Mouse (Mus musculus) heart, embryonic 11.5 days (tissue): ENCODE results near the gene Glyat. TPM values are rescaled to one million over a fixed set of nuclear protein-coding genes. Genes with fewer than 3 reads are reported as not detected.

ENCODE experiments used
- ATAC-seq: fragments of 200-750 bp; cut with Nextera tagmentation; replicated peaks from 2 replicates; pipeline ENCODE4 v1.8.0; 2017; ENCODE audit warnings: moderate library complexity; ENCODE audit not compliant: insufficient number of reproducible peaks, low FRiP score, low TSS enrichment
- H3K27ac ChIP-seq: fragments of 300-500 bp; sonication (generic); 2 replicates; pipeline ENCODE4 v1.5.1; 2014; ENCODE audit warnings: mild to moderate bottlenecking, low read depth, low read length
- H3K27me3 ChIP-seq: fragments of 300-500 bp; sonication (generic); 2 replicates; pipeline ENCODE4 v1.6.1; 2014; ENCODE audit warnings: mild to moderate bottlenecking, low read length, mixed read lengths; ENCODE audit not compliant: control insufficient read depth, insufficient read depth
- H3K36me3 ChIP-seq: fragments of 300-500 bp; sonication (generic); 2 replicates; pipeline ENCODE4 v1.6.1; 2014; ENCODE audit warnings: mild to moderate bottlenecking, low read length, moderate library complexity, mixed read lengths; ENCODE audit not compliant: control insufficient read depth, insufficient read depth
- H3K4me1 ChIP-seq: fragments of 300-500 bp; sonication (generic); 2 replicates; pipeline ENCODE4 v1.6.1; 2014; ENCODE audit warnings: low read length; ENCODE audit not compliant: control insufficient read depth, insufficient read depth
- H3K4me2 ChIP-seq: fragments of 300-500 bp; sonication (generic); 2 replicates; pipeline ENCODE4 v1.6.1; 2014; ENCODE audit warnings: mild to moderate bottlenecking, moderate library complexity
- H3K4me3 ChIP-seq: fragments of 300-500 bp; sonication (generic); 2 replicates; pipeline ENCODE4 v1.5.1; 2014; ENCODE audit warnings: low read depth, low read length
- H3K9ac ChIP-seq: fragments of 300-500 bp; sonication (generic); 2 replicates; pipeline ENCODE4 v1.6.1; 2014; ENCODE audit warnings: mild to moderate bottlenecking, low read depth, low read length, moderate library complexity
- H3K9me3 ChIP-seq: fragments of 300-500 bp; sonication (generic); replicated peaks from 2 replicates; pipeline ENCODE4 v1.6.1; 2016; ENCODE audit warnings: low read length; ENCODE audit not compliant: control insufficient read depth
- WGBS: fragments of 180-500 bp; shearing (Covaris S2); extraction: QIAGEN DNeasy Blood & Tissue Kit; methylation state at CpG from one replicate; pipeline ENCODE4 v1.1.7; 2014; ENCODE audit not compliant: insufficient replicate concordance; 5-methylcytosine and 5-hydroxymethylcytosine counted together
- polyA plus RNA-seq: library from polyadenylated mRNA; unstranded; fragments of >200 nt; fragmentation: Nextera tagmentation; extraction: Ambion mirVana; gene quantifications from 2 replicates; pipeline ENCODE4 v1.2.1, GENCODE M21; 2014

Glyat gene
- polyA plus RNA-seq, 1 experiment from 2014 or later = not detected

GRCm38 (mm10) chr19:12599674-12600073 is 33.4 kb upstream of the Glyat start, which contains the start of gene Gm4952:
Gm4952 (plus strand) TSS chr19:12599974.
- Histone ChIP-seq H3K9me3 (no peaks in the 10 kb centered on the region), H3K4me3 (no peak within 1 kb of the TSS), H3K4me1 (no peaks in the 10 kb centered on the region; the same call in 1 of the 2 replicates), H3K27ac (no peak within 1 kb of the TSS), H3K36me3 (no peaks in the 10 kb centered on the region), H3K9ac (no peak within 1 kb of the TSS), H3K4me2 (no peak within 1 kb of the TSS), H3K27me3 (peaks cover 7% of the 10 kb centered on the region)
- no peak for ATAC-seq
- WGBS = 43% methylated on average over 1 of the region's 1 CpGs

GRCm38 (mm10) chr19:12600684-12601480 is 32.2 kb upstream of the Glyat start:
- 41% methylated on average over 2 of the region's 2 CpGs for WGBS
- Histone ChIP-seq H3K27ac (no peak overlapping the region), H3K36me3 (no peaks in the 10 kb centered on the region), H3K9me3 (no peaks in the 10 kb centered on the region), H3K9ac (no peak overlapping the region), H3K4me2 (no peak overlapping the region), H3K27me3 (peaks cover 7% of the 10 kb centered on the region), H3K4me3 (no peak overlapping the region), H3K4me1 (no peaks in the 10 kb centered on the region; the same call in 1 of the 2 replicates)
- no peak for ATAC-seq

DNA sequence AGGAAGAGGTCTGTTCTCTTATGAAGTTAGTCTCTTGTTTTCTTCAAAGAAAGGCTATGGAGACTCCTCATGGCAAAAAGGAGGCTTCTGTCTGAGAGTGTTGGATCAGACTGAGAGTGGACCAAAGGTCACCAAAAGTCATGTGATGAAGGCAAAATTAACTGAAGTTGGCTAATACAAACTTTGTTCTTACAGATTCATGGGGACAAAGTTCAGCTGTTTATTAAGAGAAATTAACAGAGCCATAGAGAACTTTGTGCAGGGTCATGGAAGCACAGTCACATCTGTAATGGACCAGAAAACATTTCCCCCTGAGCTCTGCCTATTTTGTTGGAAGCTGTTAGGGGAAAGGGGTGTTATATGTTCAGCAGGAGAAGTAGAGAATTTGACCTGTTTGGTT is 24.8 kb upstream of the Glyat start:
- no peak overlapping the region for H3K9ac ChIP-seq
- H3K27ac ChIP-seq = no peak overlapping the region
- no peaks in the 10 kb centered on the region for H3K36me3 ChIP-seq
- H3K4me2 ChIP-seq = no peak overlapping the region
- no peaks in the 10 kb centered on the region for H3K4me1 ChIP-seq
- ATAC-seq = no peak
- no peak overlapping the region for H3K4me3 ChIP-seq
- H3K27me3 ChIP-seq = no peaks in the 10 kb centered on the region
- H3K9me3 ChIP-seq = no peaks in the 10 kb centered on the region

DNA sequence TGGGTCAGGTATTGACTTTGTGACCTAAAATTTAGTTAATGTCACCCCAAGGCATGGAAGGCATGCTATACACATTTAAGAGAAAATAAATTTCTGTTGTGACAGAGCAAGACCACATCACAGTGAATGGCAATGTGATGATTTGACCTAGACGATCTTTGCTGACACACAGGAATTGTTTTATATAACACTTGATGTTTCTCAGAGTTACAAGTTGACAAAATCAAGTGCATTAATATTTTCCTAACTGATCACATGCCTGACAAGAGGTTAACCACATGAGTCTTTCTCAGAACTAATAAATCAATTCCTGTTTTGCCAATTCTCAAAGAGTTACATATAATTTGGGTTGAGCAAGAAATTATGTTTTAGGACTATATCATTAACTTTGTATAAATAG is 19.5 kb upstream of the Glyat start:
- Histone ChIP-seq H3K27ac (no peak overlapping the region), H3K4me1 (no peaks in the 10 kb centered on the region), H3K36me3 (no peaks in the 10 kb centered on the region), H3K4me2 (no peak overlapping the region), H3K4me3 (no peak overlapping the region), H3K9me3 (no peaks in the 10 kb centered on the region), H3K9ac (no peak overlapping the region), H3K27me3 (no peaks in the 10 kb centered on the region)
- 63% methylated on average over 1 of the region's 1 CpGs for WGBS
- no peak for ATAC-seq

- Histone ChIP-seq H3K27me3 (no peaks in the 10 kb centered on the region), H3K36me3 (no peaks in the 10 kb centered on the region), H3K9me3 (no peaks in the 10 kb centered on the region), H3K4me1 (no peaks in the 10 kb centered on the region), H3K27ac (no peak overlapping the region), H3K9ac (no peak overlapping the region), H3K4me2 (no peak overlapping the region), H3K4me3 (no peak overlapping the region)
- 79% methylated on average over 3 of the region's 3 CpGs for WGBS
- ATAC-seq = no peak
Measured at GRCm38 (mm10) chr19:12634259-12634658, 1.2 kb downstream of the Glyat start.

DNA sequence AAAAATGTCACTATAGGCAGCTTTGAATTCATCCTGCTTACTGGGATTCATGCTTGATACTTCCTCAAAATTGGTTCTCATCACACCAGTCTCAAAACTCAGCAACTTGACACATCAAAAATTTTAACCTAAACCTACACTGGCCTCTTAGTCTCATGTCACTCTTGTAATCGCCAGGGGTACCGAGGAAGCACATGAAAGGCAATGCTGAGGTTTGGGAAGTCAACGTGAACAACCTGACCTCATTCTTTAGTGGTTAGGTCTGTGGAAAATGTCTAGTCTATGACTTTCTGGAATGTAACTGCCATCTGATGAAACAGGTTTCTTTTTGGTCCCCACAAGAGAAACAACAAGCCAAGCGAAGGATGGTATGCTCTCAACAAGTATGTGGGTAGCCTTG is 1.9 kb downstream of the Glyat start:
- Histone ChIP-seq H3K9me3 (no peaks in the 10 kb centered on the region), H3K36me3 (no peaks in the 10 kb centered on the region), H3K27ac (no peak overlapping the region), H3K4me1 (no peaks in the 10 kb centered on the region), H3K4me2 (no peak overlapping the region), H3K27me3 (no peaks in the 10 kb centered on the region), H3K4me3 (no peak overlapping the region), H3K9ac (no peak overlapping the region)
- WGBS = 64% methylated on average over 4 of the region's 4 CpGs
- ATAC-seq = no peak

DNA sequence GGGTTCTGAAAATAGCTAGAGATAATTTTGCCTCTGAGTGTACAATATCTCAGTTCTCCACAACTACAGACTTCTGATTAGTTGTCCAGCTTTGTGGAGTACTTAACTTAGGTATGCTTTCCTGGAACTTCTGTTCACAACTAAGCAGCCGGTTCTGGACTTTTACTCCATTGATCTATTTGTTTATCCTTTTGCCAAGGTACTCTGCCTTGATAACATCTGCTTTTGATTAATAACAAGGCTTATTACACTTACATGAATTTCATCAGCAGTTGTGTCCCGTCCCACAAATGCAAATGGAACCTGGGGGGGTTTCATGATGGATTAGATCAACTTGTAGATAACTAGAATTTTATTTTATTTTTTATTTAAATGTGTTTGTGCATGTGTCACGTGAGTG is 3.8 kb downstream of the Glyat start:
- 65% methylated on average over 3 of the region's 3 CpGs for WGBS

GRCm38 (mm10) chr19:12638049-12638448 is 4.9 kb downstream of the Glyat start:
- H3K9ac ChIP-seq = no peak overlapping the region
- no peak for ATAC-seq
- no peaks in the 10 kb centered on the region for H3K4me1 ChIP-seq
- no peak overlapping the region for H3K27ac ChIP-seq
- 0 out of 2 replicates have a peak, but pooled peaks cover 2% of the 10 kb centered on the region for H3K9me3 ChIP-seq
- 70% methylated on average over 1 of the region's 1 CpGs for WGBS
- no peaks in the 10 kb centered on the region for H3K27me3 ChIP-seq
- no peaks in the 10 kb centered on the region for H3K36me3 ChIP-seq
- no peak overlapping the region for H3K4me2 ChIP-seq
- no peak overlapping the region for H3K4me3 ChIP-seq

More for the DNA sequence above, 3.8 kb downstream of the Glyat start:
- no peaks in the 10 kb centered on the region for H3K36me3 ChIP-seq
- no peaks in the 10 kb centered on the region for H3K4me1 ChIP-seq
- H3K4me3 ChIP-seq = no peak overlapping the region
- H3K9me3 ChIP-seq = 0 out of 2 replicates have a peak, but pooled peaks cover 2% of the 10 kb centered on the region
- H3K27me3 ChIP-seq = no peaks in the 10 kb centered on the region
- H3K4me2 ChIP-seq = no peak overlapping the region
- no peak for ATAC-seq
- no peak overlapping the region for H3K27ac ChIP-seq
- no peak overlapping the region for H3K9ac ChIP-seq

DNA sequence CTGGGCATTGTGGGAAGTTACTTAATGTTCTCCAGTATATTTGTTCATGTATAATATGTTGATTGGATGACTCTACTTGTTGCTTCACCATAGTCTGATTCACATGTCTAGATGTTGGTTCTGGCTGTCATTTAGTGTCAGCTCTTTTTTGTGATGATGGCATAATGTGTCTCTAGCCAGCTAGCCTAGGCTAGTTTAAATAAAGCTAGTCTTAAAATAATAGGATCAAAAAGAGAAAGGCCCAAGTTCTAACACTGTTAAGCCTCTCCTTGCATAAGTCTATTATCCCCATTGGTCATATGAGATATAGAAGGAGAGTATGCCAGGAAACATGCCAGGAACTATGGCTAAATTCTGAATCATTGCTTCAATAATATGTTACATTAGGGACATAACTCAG is 16.4 kb downstream of the Glyat start:
- no peak overlapping the region for H3K4me2 ChIP-seq
- no peaks in the 10 kb centered on the region for H3K4me1 ChIP-seq
- H3K36me3 ChIP-seq = no peaks in the 10 kb centered on the region
- H3K9ac ChIP-seq = no peak overlapping the region
- H3K27me3 ChIP-seq = no peaks in the 10 kb centered on the region
- H3K27ac ChIP-seq = no peak overlapping the region
- ATAC-seq = no peak
- H3K4me3 ChIP-seq = no peak overlapping the region
- H3K9me3 ChIP-seq = no peaks in the 10 kb centered on the region
